Mouse (Mus musculus): Measurements from ENCODE around the gene Col18a1. TPM values are rescaled to one million over a fixed set of nuclear protein-coding genes. Genes with fewer than 3 reads are reported as not detected.
A peak's percentile ranks its signal among the peaks of the same experiment; 100 is the strongest.

Col18a1 gene
- polyA plus RNA-seq, 1 experiment from 2014 or later, result 109 TPM

- H3K27ac ChIP-seq, result no peak overlapping the region
- no peak overlapping the region for H3K4me3 ChIP-seq
- ATAC-seq (ENCODE audit: low FRiP score), result no peak
Measured at GRCm38 (mm10) chr10:77131536-77131935, 34.8 kb downstream of the Col18a1 start.

GRCm38 (mm10) chr10:77130561-77131240, 35.6 kb downstream of the Col18a1 start:
- Histone ChIP-seq H3K9ac (no peak overlapping the region), H3K4me3 (no peak overlapping the region), H3K4me2 (replicated peaks) (no peak overlapping the region), H3K36me3 (no peaks in the 10 kb centered on the region), H3K4me1 (peaks cover 40% of the 10 kb centered on the region), H3K9me3 (replicated peaks) (no peaks in the 10 kb centered on the region), H3K27ac (no peak overlapping the region), H3K27me3 (no peaks in the 10 kb centered on the region)
- ATAC-seq (ENCODE audit: low FRiP score), result peak; percentile 72
- WGBS, result 41% methylated on average over 13 of the region's 13 CpGs

More at GRCm38 (mm10) chr10:77131536-77131935, 34.8 kb downstream of the Col18a1 start:
- Histone ChIP-seq H3K9me3 (replicated peaks) (no peaks in the 10 kb centered on the region), H3K36me3 (no peaks in the 10 kb centered on the region), H3K4me2 (replicated peaks) (no peak overlapping the region), H3K27me3 (no peaks in the 10 kb centered on the region), H3K4me1 (peaks cover 40% of the 10 kb centered on the region), H3K9ac (no peak overlapping the region)
- 30% methylated on average over 6 of the region's 6 CpGs for WGBS

GRCm38 (mm10) chr10:77129637-77130410, 36.5 kb downstream of the Col18a1 start:
- WGBS, result 80% methylated on average over 6 of the region's 6 CpGs
- Histone ChIP-seq H3K9me3 (replicated peaks) (no peaks in the 10 kb centered on the region), H3K27ac (no peak overlapping the region), H3K4me1 (peaks cover 36% of the 10 kb centered on the region), H3K4me3 (no peak overlapping the region), H3K4me2 (replicated peaks) (no peak overlapping the region), H3K36me3 (no peaks in the 10 kb centered on the region), H3K9ac (no peak overlapping the region), H3K27me3 (no peaks in the 10 kb centered on the region)
- ATAC-seq (ENCODE audit: low FRiP score), result no peak

- no peak overlapping the region for H3K9ac ChIP-seq
- no peak overlapping the region for H3K4me3 ChIP-seq
- no peaks in the 10 kb centered on the region for H3K36me3 ChIP-seq
- no peak overlapping the region for H3K27ac ChIP-seq
- 71% methylated on average over 2 of the region's 2 CpGs for WGBS
- no peaks in the 10 kb centered on the region for H3K27me3 ChIP-seq
- ATAC-seq (ENCODE audit: low FRiP score), result no peak
- no peak overlapping the region for H3K4me2 ChIP-seq (replicated peaks)
- peaks cover 28% of the 10 kb centered on the region for H3K4me1 ChIP-seq
- no peaks in the 10 kb centered on the region for H3K9me3 ChIP-seq (replicated peaks)
Measured at GRCm38 (mm10) chr10:77127926-77128325, 38.4 kb downstream of the Col18a1 start.

- H3K36me3 ChIP-seq, result no peaks in the 10 kb centered on the region
- no peak overlapping the region for H3K27ac ChIP-seq
- H3K4me3 ChIP-seq, result no peak overlapping the region
- no peaks in the 10 kb centered on the region for H3K27me3 ChIP-seq
- ATAC-seq (ENCODE audit: low FRiP score), result no peak
- H3K4me1 ChIP-seq, result peaks cover 17% of the 10 kb centered on the region
- WGBS, result 87% methylated on average over 2 of the region's 2 CpGs
- H3K9me3 ChIP-seq (replicated peaks), result no peaks in the 10 kb centered on the region
- H3K9ac ChIP-seq, result no peak overlapping the region
- no peak overlapping the region for H3K4me2 ChIP-seq (replicated peaks)
Measured at GRCm38 (mm10) chr10:77126590-77126989, 39.8 kb downstream of the Col18a1 start.

GRCm38 (mm10) chr10:77125078-77125731, 41.1 kb downstream of the Col18a1 start:
- no peak overlapping the region for H3K4me2 ChIP-seq (replicated peaks)
- no peaks in the 10 kb centered on the region for H3K27me3 ChIP-seq
- H3K9ac ChIP-seq, result no peak overlapping the region
- ATAC-seq (ENCODE audit: low FRiP score), result no peak
- no peak overlapping the region for H3K4me3 ChIP-seq
- no peaks in the 10 kb centered on the region for H3K36me3 ChIP-seq
- H3K9me3 ChIP-seq (replicated peaks), result no peaks in the 10 kb centered on the region
- 73% methylated on average over 18 of the region's 18 CpGs for WGBS
- H3K27ac ChIP-seq, result no peak overlapping the region
- H3K4me1 ChIP-seq, result peaks cover 10% of the 10 kb centered on the region; the same call in 1 of the 2 replicates

- no peak overlapping the region for H3K27ac ChIP-seq
Measured at GRCm38 (mm10) chr10:77123953-77124352, 42.4 kb downstream of the Col18a1 start.

GRCm38 (mm10) chr10:77121287-77122022, 44.9 kb downstream of the Col18a1 start:
- Histone ChIP-seq H3K4me2 (replicated peaks) (no peak overlapping the region), H3K36me3 (no peaks in the 10 kb centered on the region), H3K9ac (no peak overlapping the region), H3K27ac (no peak overlapping the region), H3K4me3 (no peak overlapping the region), H3K27me3 (no peaks in the 10 kb centered on the region), H3K9me3 (replicated peaks) (no peaks in the 10 kb centered on the region), H3K4me1 (peaks cover 10% of the 10 kb centered on the region; the same call in 1 of the 2 replicates)
- ATAC-seq (ENCODE audit: low FRiP score), result no peak
- 87% methylated on average over 8 of the region's 8 CpGs for WGBS

More at GRCm38 (mm10) chr10:77123953-77124352, 42.4 kb downstream of the Col18a1 start:
- no peak for ATAC-seq (ENCODE audit: low FRiP score)
- Histone ChIP-seq H3K36me3 (no peaks in the 10 kb centered on the region), H3K4me2 (replicated peaks) (no peak overlapping the region), H3K9me3 (replicated peaks) (no peaks in the 10 kb centered on the region), H3K9ac (no peak overlapping the region), H3K27me3 (no peaks in the 10 kb centered on the region), H3K4me3 (no peak overlapping the region), H3K4me1 (peaks cover 4% of the 10 kb centered on the region; the same call in 1 of the 2 replicates)
- WGBS, result 45% methylated on average over 8 of the region's 8 CpGs

- Histone ChIP-seq H3K27ac (no peak overlapping the region), H3K36me3 (no peaks in the 10 kb centered on the region), H3K4me1 (peaks cover 11% of the 10 kb centered on the region; the same call in 1 of the 2 replicates), H3K4me2 (replicated peaks) (no peak overlapping the region), H3K9me3 (replicated peaks) (no peaks in the 10 kb centered on the region), H3K27me3 (no peaks in the 10 kb centered on the region), H3K4me3 (no peak overlapping the region), H3K9ac (no peak overlapping the region)
- ATAC-seq (ENCODE audit: low FRiP score), result no peak
- WGBS, result 81% methylated on average over 4 of the region's 4 CpGs
Measured at GRCm38 (mm10) chr10:77120501-77120900, 45.8 kb downstream of the Col18a1 start.

GRCm38 (mm10) chr10:77119437-77119836, 46.9 kb downstream of the Col18a1 start:
- Histone ChIP-seq H3K4me1 (peaks cover 11% of the 10 kb centered on the region; the same call in 1 of the 2 replicates), H3K9ac (no peak overlapping the region), H3K4me2 (replicated peaks) (no peak overlapping the region), H3K27ac (no peak overlapping the region), H3K36me3 (no peaks in the 10 kb centered on the region), H3K4me3 (no peak overlapping the region), H3K9me3 (replicated peaks) (no peaks in the 10 kb centered on the region), H3K27me3 (no peaks in the 10 kb centered on the region)
- no peak for ATAC-seq (ENCODE audit: low FRiP score)
- WGBS, result 80% methylated on average over 11 of the region's 11 CpGs

- Histone ChIP-seq H3K27me3 (no peaks in the 10 kb centered on the region), H3K4me2 (replicated peaks) (no peak overlapping the region), H3K27ac (no peak overlapping the region), H3K9me3 (replicated peaks) (no peaks in the 10 kb centered on the region), H3K4me1 (peaks cover 7% of the 10 kb centered on the region; the same call in 1 of the 2 replicates), H3K36me3 (no peaks in the 10 kb centered on the region), H3K4me3 (no peak overlapping the region), H3K9ac (no peak overlapping the region)
- ATAC-seq (ENCODE audit: low FRiP score), result no peak
- 61% methylated on average over 1 of the region's 1 CpGs for WGBS
Measured at GRCm38 (mm10) chr10:77118361-77118760, 48.0 kb downstream of the Col18a1 start.
